Mouse (Mus musculus) cerebral cortex, adult 2 months (tissue): ENCODE measurements around the gene Npb.

Experiments used
- WGBS: fragments of 180-500 bp; shearing (Covaris S2); methylation state at CpG from one replicate; pipeline ENCODE4 v1.1.7; 2018; 5-methylcytosine and 5-hydroxymethylcytosine counted together

Npb gene

GRCm38 (mm10) chr11:120608241-120609034 is at the start of gene Npb:
Gene Npb, plus strand, starts transcription at chr11:120608477.
- 14% methylated on average over 45 of the region's 45 CpGs for WGBS

GRCm38 (mm10) chr11:120558843-120559242 is 49.4 kb upstream of the Npb start:
- 89% methylated on average over 6 of the region's 6 CpGs for WGBS

GRCm38 (mm10) chr11:120560952-120561728 is 47.1 kb upstream of the Npb start:
- WGBS = 91% methylated on average over 13 of the region's 13 CpGs

GRCm38 (mm10) chr11:120562949-120563348 is 45.3 kb upstream of the Npb start:
- WGBS = 96% methylated on average over 13 of the region's 13 CpGs

- WGBS = 57% methylated on average over 9 of the region's 9 CpGs
Measured at GRCm38 (mm10) chr11:120565114-120565513, 43.2 kb upstream of the Npb start.

GRCm38 (mm10) chr11:120568324-120568723 is 40.0 kb upstream of the Npb start:
- WGBS = 91% methylated on average over 6 of the region's 6 CpGs

GRCm38 (mm10) chr11:120571122-120571521 is 37.2 kb upstream of the Npb start:
- 81% methylated on average over 3 of the region's 3 CpGs for WGBS

- 8% methylated on average over 11 of the region's 11 CpGs for WGBS
Measured at GRCm38 (mm10) chr11:120571754-120572416, 36.4 kb upstream of the Npb start.

- WGBS = under 1% methylated on average over 24 of the region's 24 CpGs
Measured at GRCm38 (mm10) chr11:120572417-120572751, 35.9 kb upstream of the Npb start.

- under 1% methylated on average over 94 of the region's 94 CpGs for WGBS
Measured at GRCm38 (mm10) chr11:120572752-120573584, 35.3 kb upstream of the Npb start, which contains the start of gene P4hb. Gene P4hb, minus strand, starts transcription at chr11:120573253.

- WGBS = under 1% methylated on average over 23 of the region's 23 CpGs
Measured at GRCm38 (mm10) chr11:120573585-120574277, 34.5 kb upstream of the Npb start.

GRCm38 (mm10) chr11:120574278-120574600 is 34.0 kb upstream of the Npb start:
- 26% methylated on average over 5 of the region's 5 CpGs for WGBS

- WGBS = 68% methylated on average over 2 of the region's 2 CpGs
Measured at GRCm38 (mm10) chr11:120575046-120575445, 33.2 kb upstream of the Npb start.

- WGBS = 84% methylated on average over 3 of the region's 3 CpGs
Measured at GRCm38 (mm10) chr11:120576365-120576981, 31.8 kb upstream of the Npb start.

- 77% methylated on average over 7 of the region's 7 CpGs for WGBS
Measured at GRCm38 (mm10) chr11:120577211-120578023, 30.9 kb upstream of the Npb start.

- WGBS = 81% methylated on average over 10 of the region's 10 CpGs
Measured at GRCm38 (mm10) chr11:120578024-120578693, 30.1 kb upstream of the Npb start.

GRCm38 (mm10) chr11:120578694-120579243 is 29.5 kb upstream of the Npb start:
- WGBS = 86% methylated on average over 11 of the region's 11 CpGs

GRCm38 (mm10) chr11:120579316-120580107 is 28.8 kb upstream of the Npb start:
- WGBS = 55% methylated on average over 15 of the region's 15 CpGs
